25 mouse cellular contexts compared by ENCODE assay signal in genomic region chr6:106925486-106925885, GRCm38 (mm10).
DNase-seq lines count a peak whose midpoint lies in the region; ATAC-seq and TF ChIP-seq lines count a peak whose summit lies in the region.
"Had no signal": no experiment of that assay in that cellular context is flagged by ENCODE, and none has a peak within 500 bp of the region (broad histone marks: within the 10 kb centered on the region; RNA-seq: fewer than 3 reads in every experiment).

No protein-coding gene starts in this region.

- no peaks in the 10 kb centered on the region for H3K9me3 ChIP-seq in hindbrain, postnatal 0 days (ENCODE audit: low read length)
- H3K9me3 ChIP-seq in hindbrain, embryonic 14.5 days (ENCODE audit: control insufficient read depth, low read length), result no peaks in the 10 kb centered on the region
- H3K9me3 ChIP-seq in neural tube, embryonic 13.5 days, result no peaks in the 10 kb centered on the region
- H3K9me3 ChIP-seq: forebrain, embryonic 10.5 days; forebrain, embryonic 13.5 days; G1E; heart, embryonic 10.5 days; hindbrain, embryonic 15.5 days had no signal

- H3K27me3 ChIP-seq in hindbrain, postnatal 0 days (ENCODE audit: insufficient read depth, low read length), result no peaks in the 10 kb centered on the region
- no peaks in the 10 kb centered on the region for H3K27me3 ChIP-seq in hindbrain, embryonic 14.5 days (ENCODE audit: control insufficient read depth, insufficient read depth, low read length)
- H3K27me3 ChIP-seq in neural tube, embryonic 13.5 days, result no peaks in the 10 kb centered on the region
- H3K27me3 ChIP-seq: CH12.LX; forebrain, embryonic 13.5 days; heart, embryonic 13.5 days; hindbrain, embryonic 15.5 days had no signal

- H3K27ac ChIP-seq in hindbrain, postnatal 0 days, result no peak overlapping the region
- H3K27ac ChIP-seq in hindbrain, embryonic 14.5 days, result no peak overlapping the region
- no peak overlapping the region for H3K27ac ChIP-seq in neural tube, embryonic 13.5 days (replicated peaks)
- H3K27ac ChIP-seq: forebrain, embryonic 10.5 days; forebrain, embryonic 13.5 days; heart, adult 2 months; heart, embryonic 10.5 days; heart, embryonic 13.5 days; hindbrain, embryonic 15.5 days had no signal

- peak; percentile 16 for DNase-seq in hindbrain, postnatal 0 days (ENCODE audit: low spot score)
- no peak for DNase-seq in hindbrain, embryonic 14.5 days (ENCODE audit: low spot score)
- no peak for DNase-seq in neural tube, embryonic 10.5 days (ENCODE audit: extremely low spot score, low spot score)
- peak; percentile 8 for DNase-seq in retina, embryonic 14.5 days (ENCODE audit: low spot score)
- DNase-seq in kidney, postnatal 10 days, result no peak
- no peak for DNase-seq in thymus, postnatal 25 days
- DNase-seq: adrenal gland, adult 2 months; adrenal gland, postnatal 25 days; cerebellum, adult 18-20 months; cerebellum, adult 9-10 months; cerebellum, postnatal 14 days; gastrocnemius, postnatal 10 days; gastrocnemius, postnatal 36 days; heart, adult 2 months; heart, postnatal 14 days; heart, postnatal 4 days had no signal

- 41% methylated on average over 2 of the region's 2 CpGs for WGBS in hindbrain, postnatal 0 days
- WGBS in hindbrain, embryonic 14.5 days, result 50% methylated on average over 2 of the region's 2 CpGs
- WGBS in neural tube, embryonic 13.5 days, result 58% methylated on average over 2 of the region's 2 CpGs

- no peak overlapping the region for H3K4me2 ChIP-seq in hindbrain, postnatal 0 days (ENCODE audit: low read depth, low read length)
- H3K4me2 ChIP-seq in hindbrain, embryonic 14.5 days (replicated peaks), result no peak overlapping the region
- no peak overlapping the region for H3K4me2 ChIP-seq in neural tube, embryonic 13.5 days
- H3K4me2 ChIP-seq: forebrain, embryonic 13.5 days; heart, embryonic 13.5 days; hindbrain, embryonic 15.5 days had no signal

- no peak overlapping the region for H3K9ac ChIP-seq in hindbrain, postnatal 0 days (replicated peaks; ENCODE audit: low read length)
- no peak overlapping the region for H3K9ac ChIP-seq in hindbrain, embryonic 14.5 days
- no peak overlapping the region for H3K9ac ChIP-seq in neural tube, embryonic 13.5 days
- H3K9ac ChIP-seq: forebrain, embryonic 13.5 days; heart, embryonic 13.5 days; hindbrain, embryonic 15.5 days had no signal

- H3K4me1 ChIP-seq in hindbrain, postnatal 0 days (ENCODE audit: insufficient read depth, low read length), result no peaks in the 10 kb centered on the region
- no peaks in the 10 kb centered on the region for H3K4me1 ChIP-seq in hindbrain, embryonic 14.5 days (replicated peaks; ENCODE audit: control insufficient read depth, insufficient read depth, low read length)
- H3K4me1 ChIP-seq in neural tube, embryonic 13.5 days (replicated peaks), result no peaks in the 10 kb centered on the region
- H3K4me1 ChIP-seq: forebrain, embryonic 10.5 days; forebrain, embryonic 13.5 days; heart, embryonic 10.5 days; heart, embryonic 13.5 days; hindbrain, embryonic 15.5 days had no signal

- TF ChIP-seq CTCF in hindbrain, postnatal 0 days (IDR thresholded peaks at IDR 0.05; ENCODE audit: low read depth), result no peak

- ATAC-seq in hindbrain, postnatal 0 days, result no peak
- no peak for ATAC-seq in hindbrain, embryonic 14.5 days (ENCODE audit: low FRiP score)
- 0 out of 2 replicates have a peak, but pooled peaks have one; percentile 47 for ATAC-seq in neural tube, embryonic 13.5 days (ENCODE audit: low read depth)
- ATAC-seq: forebrain, embryonic 13.5 days; forebrain, embryonic 16.5 days had no signal

- H3K4me3 ChIP-seq in hindbrain, postnatal 0 days (ENCODE audit: low read length), result no peak overlapping the region
- H3K4me3 ChIP-seq in hindbrain, embryonic 14.5 days (replicated peaks; ENCODE audit: low read length), result no peak overlapping the region
- no peak overlapping the region for H3K4me3 ChIP-seq in neural tube, embryonic 13.5 days
- H3K4me3 ChIP-seq: forebrain, embryonic 10.5 days; forebrain, embryonic 13.5 days; heart, adult 2 months; heart, embryonic 10.5 days; heart, embryonic 13.5 days; hindbrain, embryonic 15.5 days had no signal

- no peaks in the 10 kb centered on the region for H3K36me3 ChIP-seq in hindbrain, postnatal 0 days (ENCODE audit: insufficient read depth, low read length)
- no peaks in the 10 kb centered on the region for H3K36me3 ChIP-seq in hindbrain, embryonic 14.5 days (replicated peaks; ENCODE audit: control insufficient read depth, insufficient read depth)
- no peaks in the 10 kb centered on the region for H3K36me3 ChIP-seq in neural tube, embryonic 13.5 days
- H3K36me3 ChIP-seq: forebrain, embryonic 10.5 days; G1E; heart, embryonic 10.5 days; heart, embryonic 13.5 days; hindbrain, embryonic 15.5 days had no signal

Comparison
In these comparisons a context has a peak if more than half of its experiments do, and no peak if none do; other contexts are left out.
1. DNase-seq: peak in hindbrain, postnatal 0 days (single experiment) and retina, embryonic 14.5 days (single experiment); none in hindbrain, embryonic 14.5 days (single experiment), neural tube, embryonic 10.5 days (single experiment), kidney, postnatal 10 days (single experiment) and thymus, postnatal 25 days (single experiment).